Mouse (Mus musculus) mouse embryonic stem cell (cell line): Measurements from ENCODE around the gene Olfr1423.
"Not testable (repeated sequence)": the region's sequence is repeated elsewhere in the genome, so short reads cannot be mapped to it uniquely, and the experiment has no call there.

ENCODE experiments used
- in situ Hi-C, 2 experiments: fragments of 300-500 bp; cut with MboI; formaldehyde crosslinking; loops; 1 replicate in 1 of 2; 3 replicates in 1 of 2; pipeline ENCODE4 v1.14.3; 2019 to 2020; ENCODE audit warnings: low sequenced_read_pairs in 2 of 2, low pct_unique_long_range_greater_than_20kb in 1 of 2, mixed read lengths in 1 of 2; ENCODE audit not compliant: unreplicated experiment in 1 of 2

Olfr1423 gene

DNA sequence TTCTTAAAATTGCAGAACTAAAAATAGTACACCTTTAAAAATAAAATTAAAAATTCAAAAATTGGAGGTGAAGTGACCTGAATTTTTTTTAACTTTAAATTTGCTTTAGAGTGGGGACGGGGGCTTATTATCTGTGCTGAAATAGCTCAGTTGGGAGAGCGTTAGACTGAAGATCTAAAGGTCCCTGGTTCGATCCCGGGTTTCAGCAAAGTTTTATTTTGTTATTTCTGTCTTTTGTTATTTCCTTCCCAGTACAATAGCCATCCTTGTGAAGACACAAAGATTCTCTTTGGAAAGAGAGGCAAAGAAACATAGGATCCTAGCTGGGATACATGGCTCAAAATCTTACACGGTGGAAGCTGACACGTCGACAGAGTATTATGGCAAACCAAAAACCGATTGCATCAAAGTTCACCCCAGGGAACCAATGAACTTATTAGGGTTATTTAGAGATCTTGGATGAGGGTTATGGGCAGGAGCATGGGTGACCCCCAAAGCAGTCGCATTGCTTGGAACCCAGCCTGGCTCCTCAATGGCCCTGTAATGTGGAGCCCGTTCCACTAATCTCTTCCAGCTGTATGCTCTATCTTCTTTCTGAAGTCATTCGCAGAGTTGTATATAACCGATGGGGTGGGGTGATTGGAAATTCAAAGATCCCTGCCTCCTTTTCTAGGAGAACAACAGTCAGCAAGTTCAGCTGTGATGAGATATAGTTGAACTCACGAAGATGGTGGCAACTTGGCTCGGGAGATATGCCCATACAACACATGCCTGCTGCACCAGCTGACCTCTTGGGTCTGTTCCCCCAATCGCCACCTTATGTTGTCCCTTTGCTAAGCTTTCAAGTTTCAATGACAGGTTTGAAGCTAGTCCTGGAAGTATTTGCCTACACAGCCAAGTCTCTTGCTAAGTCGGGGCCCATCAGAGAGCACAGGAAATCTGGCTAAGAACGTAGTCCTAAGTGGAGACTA is 32.4 kb downstream of the Olfr1423 start:
- in situ Hi-C loops = no loop called here

DNA sequence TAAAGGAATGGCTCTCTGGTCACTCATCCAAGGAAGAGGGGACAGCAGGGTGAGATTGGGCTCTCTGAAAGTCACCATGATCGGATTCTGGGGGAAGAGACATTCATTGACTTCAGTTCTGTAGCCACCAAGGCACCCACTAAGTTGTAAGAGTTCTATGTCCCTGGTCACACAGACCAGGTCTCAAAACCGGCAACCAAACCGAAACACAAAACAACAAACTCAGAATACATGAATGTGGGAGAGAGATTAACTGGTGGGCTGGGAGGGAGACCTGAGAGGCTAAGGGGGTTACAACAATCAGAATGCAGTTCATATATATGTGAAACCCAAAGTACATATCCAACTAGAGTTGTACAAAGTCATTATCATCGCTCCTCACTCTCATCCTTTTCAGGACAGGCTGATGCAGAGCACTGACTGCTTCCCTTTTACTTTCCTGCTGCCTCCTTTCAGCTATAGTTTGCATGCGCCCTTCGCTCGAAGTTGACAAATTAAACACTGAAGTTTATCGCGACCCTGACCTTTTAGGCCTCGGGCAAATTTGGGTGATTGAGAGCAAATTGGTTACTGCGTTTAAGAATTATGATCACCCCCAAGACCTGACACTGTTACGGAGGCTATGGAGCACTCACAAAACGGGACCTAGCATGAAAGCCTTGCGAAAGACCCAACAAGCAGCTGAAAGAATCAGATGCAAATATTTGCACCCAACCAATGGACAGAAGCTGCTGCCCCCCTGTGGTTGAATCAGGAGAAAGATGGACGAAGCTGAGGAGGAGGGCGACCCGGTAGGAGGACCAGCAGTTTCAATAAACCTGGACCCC is 33.8 kb downstream of the Olfr1423 start:
- in situ Hi-C loops = no loop called here

DNA sequence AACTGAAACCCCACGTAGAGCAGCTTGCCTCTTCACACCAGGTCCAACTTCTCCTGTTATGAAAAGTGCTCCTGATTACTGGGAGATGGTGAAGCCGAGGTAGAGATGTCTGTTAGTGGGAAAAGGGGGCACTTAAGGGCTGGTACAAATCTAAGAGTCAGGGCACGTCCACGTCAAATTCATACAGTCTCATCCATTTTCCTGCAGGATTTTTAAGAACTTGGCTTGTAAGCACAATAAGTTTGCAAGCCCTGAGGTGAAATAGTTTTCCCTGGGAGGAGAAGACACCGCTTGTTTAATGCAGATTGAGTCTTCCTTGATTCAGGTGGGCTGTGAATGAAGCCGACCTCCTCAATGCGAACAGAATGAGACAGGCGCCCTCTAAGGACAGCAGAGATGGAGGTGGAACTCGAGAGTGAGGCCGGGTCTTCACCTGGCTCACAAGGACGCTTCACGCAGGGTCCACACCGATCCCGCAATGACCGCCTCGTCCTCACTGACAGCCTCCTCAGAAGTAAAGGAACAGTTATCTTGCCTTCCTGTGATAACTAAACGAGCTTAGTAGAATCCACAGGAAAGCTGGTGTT is 34.7 kb downstream of the Olfr1423 start:
- in situ Hi-C loops = no loop called here

DNA sequence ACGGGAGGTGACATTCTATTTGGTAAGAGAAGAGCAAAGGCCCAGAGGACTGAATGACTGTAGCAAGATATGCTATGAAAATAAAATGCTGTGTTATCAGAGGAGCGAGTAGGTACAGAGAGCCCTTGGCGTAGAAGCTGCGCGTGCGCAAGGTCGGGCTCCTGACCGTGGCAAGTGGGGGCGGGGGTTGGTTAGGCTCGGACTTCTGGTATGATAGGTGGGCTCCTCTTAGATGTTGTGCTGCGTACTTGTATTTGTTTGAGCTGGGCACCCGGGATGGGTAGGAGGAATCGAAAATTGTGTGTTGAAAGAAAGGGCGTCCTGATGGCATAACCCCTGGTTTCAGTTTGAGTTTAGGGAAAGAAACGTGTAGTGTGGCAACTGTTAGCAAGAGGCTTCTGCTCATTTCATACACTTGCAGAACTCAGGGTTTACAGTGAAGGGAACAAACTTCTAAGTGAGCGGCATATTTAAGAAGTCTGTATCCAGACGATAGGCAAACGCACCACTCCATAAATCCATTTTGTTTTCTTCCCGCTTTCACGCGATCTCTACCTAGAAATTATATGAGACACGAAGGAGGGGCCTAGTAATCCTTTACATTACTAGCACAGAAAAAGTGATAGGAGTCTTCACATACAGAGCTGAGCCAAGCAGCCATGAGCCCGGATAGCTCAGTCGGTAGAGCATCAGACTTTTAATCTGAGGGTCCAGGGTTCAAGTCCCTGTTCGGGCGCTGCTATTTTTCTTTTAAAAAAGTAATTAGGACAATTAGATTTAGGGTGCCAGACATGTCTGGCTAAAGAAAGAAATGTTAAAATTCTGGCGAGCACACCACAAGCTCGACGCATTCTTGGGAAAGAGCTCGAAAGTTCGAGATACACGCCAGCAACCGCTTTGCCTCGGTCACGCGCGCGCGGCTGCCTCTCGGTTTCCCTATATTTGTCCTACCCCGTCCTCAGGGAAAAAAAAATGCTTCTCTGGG is 35.4 kb downstream of the Olfr1423 start:
- in situ Hi-C loops = no loop called here

DNA sequence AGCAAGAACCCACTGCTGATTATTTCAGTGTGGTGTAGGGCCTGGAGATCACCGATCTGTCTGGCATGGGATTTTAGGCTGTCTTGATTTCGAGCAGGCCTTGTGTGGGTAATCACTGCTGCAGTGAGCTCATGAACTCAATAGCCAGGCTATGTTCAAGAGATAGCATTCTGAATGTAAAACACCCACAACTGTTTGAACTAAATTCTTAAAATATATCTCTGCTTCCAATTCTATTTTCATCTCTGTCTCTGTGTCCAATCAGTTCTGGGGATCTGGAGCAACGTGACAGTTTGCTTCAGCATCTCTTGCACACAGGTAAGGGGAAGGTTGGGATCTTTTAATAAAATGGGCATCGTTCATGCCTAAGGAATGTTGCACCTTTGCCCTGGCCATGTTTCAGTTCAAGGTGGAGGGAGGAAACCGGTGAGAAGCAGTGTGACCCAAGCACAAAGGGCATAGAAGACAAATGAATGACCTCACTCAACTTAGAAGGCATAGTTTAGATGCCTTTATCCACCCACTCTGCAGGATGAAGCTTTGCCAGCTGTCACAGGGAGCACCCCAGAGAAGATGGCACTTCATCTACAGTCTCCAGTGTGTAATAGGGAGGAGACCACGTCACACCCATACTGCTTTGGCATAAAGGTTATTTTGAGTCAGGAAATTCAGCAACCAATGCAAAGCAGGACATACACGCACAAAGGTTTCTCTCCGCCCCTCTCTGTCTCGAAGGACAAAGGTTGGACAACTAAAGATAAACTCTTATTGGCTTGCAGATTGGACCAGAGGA is 36.7 kb downstream of the Olfr1423 start:
- in situ Hi-C loops = no loop called here

DNA sequence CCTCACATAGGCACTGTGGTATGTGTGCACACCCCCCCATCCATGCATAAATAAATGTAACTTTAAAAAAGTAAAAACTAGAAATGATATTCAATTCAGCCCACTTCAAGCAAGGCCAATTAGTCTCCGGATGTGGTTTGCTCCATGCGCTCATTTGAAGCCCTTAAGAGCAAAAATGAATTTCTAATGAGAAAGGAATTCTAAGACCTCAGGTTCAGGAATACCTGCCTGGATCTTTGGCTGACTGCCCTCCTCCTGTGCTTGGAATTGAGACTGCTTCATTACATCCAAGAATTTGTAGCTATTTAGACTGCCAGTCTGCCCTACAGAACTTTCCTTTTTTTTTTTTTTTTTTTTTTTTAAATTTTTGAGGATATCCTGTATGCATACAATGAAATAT is 37.5 kb downstream of the Olfr1423 start:
- in situ Hi-C loops = no loop called here

DNA sequence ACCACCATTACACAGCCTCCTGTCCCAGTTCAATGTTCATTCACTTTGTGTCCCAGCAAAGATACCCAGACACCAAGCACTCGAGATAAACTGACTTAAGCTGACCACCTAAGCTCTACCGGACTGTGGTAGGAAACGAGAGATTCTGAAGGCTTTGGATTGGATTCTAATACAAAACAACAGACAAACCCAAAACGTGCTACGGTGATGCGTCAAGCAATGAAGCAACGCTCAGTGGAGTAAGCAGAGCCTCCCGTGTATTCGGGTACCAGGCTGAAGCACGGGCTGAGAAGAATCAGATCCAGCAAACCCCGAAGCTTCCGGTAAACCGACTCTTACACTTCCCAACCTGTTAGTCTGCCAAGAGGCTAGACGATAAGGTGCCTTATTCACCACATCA is 38.3 kb downstream of the Olfr1423 start:
- in situ Hi-C loops = no loop called here

DNA sequence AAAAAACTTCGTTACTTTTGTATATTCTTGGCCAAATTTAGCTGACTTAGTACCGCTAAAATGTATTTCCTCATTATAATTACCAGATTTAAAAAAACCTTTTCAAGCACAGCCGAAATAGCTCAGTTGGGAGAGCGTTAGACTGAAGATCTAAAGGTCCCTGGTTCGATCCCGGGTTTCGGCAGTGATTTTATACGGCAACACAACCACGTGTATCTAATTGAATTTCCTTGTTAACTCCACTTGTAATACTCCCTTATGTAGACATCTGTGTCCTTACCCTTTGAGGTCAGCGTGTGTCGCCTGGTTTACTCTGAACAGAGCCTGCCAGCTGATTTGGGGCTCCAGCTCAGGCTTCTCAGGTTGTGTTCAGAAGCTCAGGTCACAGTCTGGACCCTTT is 39.0 kb downstream of the Olfr1423 start:
- in situ Hi-C loops = no loop called here

DNA sequence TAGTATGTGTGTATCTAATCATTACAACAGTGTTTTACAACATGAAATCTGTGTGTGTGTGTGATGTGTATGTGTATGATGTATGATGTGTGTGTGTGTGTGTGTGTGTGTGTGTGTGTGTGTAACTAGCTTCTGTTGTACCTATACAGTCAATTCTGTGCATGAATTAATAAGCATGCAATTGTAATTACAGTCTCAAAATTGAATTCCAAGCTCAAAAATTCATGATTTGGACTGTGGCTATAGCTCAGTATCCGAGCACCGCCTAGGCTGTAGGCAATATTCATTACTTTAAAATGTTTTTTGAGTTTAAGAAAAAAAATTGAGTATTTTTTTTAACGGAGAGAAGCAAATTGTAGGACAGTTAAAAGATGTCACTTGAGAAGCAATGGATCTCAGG is 39.4 kb downstream of the Olfr1423 start:
- in situ Hi-C loops = no loop called here

DNA sequence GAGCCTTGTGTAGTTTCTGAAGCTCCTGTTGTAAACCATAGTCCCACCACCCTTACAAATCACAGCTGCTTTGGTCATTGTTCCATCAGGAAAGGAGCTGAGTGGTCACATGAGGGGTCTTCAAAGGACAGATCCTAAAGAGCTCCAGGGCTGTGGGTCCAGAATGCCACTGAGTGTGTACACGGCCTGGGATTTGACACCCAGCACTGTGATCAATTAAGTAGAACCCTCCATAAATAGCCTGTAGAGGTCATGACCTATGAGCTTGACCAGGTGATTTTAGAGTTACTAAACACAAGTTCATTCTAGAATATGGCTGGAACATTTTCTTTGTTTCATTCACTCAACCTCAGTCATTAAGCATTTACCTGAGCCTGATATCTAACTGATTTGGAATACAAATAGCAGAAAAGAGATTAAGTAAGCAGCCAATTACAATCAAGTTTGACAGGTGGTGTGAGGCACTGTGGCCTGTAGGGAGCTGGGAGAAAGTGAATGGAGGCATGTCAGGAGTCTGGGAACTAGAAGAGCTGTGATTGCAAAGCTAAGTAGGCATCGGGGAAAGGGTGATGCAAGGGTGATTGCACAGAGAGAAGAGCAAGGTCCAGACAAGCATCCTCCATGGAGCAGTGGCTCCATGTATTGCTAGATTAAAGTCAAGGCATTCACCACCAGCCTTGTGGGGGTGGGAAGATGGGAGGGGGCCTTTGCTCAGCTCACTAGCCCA is 45.2 kb downstream of the Olfr1423 start:
- in situ Hi-C loops = no loop called here

DNA sequence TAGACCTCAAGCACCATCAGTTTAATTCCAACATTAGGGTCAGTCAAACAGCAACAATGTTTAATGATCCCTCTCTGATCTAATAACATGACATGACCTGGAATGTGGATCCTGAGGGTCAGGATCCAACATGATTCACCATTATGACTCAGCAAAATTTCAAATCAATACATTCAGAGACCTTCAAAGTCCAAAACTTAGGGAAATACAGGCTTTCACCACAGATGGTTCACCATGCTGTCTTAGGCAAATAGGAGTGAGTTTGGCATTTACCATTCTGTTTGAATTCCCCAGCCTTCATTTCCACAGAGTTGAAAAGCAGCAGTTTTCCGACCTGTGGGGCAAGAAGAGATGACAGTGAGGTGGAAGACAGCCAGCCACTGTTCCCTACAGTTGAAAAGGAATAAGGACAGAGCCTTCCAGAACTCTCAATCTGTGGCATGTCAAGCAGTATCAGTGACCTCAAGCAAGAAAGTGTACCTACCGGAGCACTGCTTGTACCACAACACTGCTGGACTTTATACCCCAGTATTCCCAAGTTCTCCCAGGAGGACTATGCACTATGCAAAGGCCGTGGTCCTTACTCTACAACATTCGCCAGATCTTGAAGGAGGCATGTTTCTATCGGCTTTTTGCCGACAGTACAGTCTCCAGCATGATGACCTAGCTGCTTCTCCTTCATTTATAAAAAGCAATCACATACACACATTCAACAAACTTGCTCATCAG is 46.2 kb downstream of the Olfr1423 start:
- in situ Hi-C loops = no loop called here

DNA sequence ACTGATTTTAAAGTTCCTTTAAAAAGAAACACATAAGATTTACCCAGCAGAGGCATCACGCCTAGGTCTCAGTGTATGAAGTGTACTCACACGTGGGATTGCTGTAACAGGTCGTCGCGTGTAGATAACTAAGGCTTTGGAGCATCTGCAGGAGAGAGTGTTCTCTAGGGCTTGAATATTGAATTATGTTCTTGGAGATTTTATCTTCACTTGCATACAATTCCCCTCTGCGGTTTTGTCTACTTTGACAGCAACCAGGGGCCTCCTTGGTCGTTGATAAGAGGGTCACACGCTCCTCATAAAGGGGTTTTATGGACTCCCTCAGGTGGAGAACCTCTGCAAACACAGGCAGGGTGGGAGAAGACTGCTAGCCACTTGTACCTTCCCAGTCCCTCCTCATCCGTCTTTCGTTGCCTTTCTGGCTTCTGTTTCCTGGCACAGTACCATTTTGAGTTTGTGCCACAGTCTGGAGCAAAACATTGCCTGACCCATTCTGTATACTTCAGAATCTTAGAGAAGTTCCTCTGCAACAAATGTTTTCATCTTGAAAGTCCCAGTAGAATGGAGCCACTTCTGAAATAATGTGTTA is 48.6 kb downstream of the Olfr1423 start:
- in situ Hi-C loops = no loop called here

DNA sequence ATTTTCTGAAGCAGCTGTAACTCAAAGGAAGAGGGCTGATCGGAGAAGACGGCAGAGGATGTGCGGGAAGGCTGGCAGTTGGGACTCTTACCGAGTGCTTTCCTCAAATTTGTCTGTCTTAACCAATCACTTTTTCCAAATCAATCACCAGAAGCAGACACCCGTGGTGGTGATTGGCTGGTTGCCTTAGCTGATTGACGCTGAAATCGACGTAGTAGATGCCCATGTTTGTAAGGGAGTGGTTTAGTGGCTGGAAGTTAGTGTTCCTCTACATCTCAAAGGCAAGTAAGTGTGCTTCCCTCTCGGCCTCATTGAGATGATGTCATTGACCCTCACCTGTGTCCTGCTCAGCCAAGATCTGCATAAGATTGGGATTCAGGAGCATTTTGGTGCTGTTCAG is 49.1 kb downstream of the Olfr1423 start:
- in situ Hi-C loops = no loop called here

DNA sequence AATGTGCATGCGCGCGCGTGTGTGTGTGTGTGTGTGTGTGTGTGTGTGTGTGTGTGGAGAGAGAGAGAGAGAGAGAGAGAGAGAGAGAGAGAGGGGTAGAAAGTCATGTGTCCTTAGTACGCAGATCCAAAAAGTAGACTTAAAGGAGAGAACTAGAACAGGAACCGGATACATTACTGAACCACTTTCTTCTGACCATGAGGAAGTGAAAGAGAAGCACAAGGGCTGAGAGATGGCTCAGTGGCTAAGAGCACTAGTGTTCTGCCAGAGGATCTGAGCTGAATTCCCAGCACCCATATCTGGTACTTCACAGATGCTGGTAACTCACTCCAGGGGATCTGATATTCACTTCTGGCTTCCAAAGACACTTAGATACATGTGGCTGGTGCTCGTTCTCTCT is 51.8 kb downstream of the Olfr1423 start:
- in situ Hi-C loops = no loop called here

DNA sequence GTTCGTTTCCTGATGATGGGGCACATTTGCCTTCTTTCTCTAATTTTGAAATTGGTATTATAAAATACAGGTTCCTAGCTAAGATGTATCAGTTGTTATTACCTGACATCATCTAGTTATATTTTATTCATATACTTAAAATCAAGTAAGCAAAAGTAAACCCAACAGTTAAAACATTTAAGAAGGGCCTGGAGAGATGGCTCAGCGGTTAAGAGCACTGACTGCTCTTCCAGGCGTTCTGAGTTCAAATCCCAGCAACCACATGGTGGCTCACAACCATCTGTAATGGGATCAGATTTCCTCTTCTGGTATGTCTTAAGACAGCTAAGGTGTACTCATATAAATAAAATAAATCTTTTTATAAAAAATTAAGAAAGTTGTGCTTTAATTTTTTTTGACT is 53.3 kb downstream of the Olfr1423 start:
- in situ Hi-C loops = no loop called here

DNA sequence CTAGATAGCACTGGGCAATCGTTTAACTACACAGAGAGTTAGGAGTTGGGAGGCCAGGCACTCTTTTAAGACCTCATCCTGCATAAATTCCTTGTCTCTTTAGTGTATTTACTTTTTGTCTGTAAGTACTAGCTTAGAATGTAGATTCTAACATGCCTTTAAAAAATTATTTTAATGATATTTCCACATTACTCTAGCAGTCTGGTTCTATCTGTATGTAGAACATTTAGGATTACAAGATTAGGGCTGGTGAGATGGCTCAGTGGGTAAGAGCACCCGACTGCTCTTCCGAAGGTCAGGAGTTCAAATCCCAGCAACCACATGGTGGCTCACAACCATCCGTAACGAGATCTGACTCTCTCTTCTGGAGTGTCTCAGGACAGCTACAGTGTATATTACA is 56.5 kb downstream of the Olfr1423 start:
- in situ Hi-C loops = not testable (repeated sequence)
